Mouse (Mus musculus) heart, postnatal 25 days (tissue): ENCODE data around the gene Cerkl. TPM values are rescaled to one million over a fixed set of nuclear protein-coding genes. Genes with fewer than 3 reads are reported as not detected.

Source experiments
- DNase-seq: peaks from one replicate; pipeline ENCODE4 v3.0.0; 2022; ENCODE audit warnings: low spot score
- intact Hi-C: fragments of 180-260 bp; cut with DNase I; formaldehyde crosslinking; loops from one replicate; pipeline ENCODE4 v1.15.1; 2025
- total RNA-seq, 2 experiments: library from RNA; stranded (reverse); gene quantifications; 2 replicates each; pipeline ENCODE4 v1.2.3; 2021

Cerkl gene
- total RNA-seq, 2 experiments from 2014 or later: 0.70 to 1.5 TPM

GRCm38 (mm10) chr2:79379087-79380041 lies 77.2 kb downstream of the Cerkl start:
- intact Hi-C loops: no loop called here
- DNase-seq: no peak

DNA sequence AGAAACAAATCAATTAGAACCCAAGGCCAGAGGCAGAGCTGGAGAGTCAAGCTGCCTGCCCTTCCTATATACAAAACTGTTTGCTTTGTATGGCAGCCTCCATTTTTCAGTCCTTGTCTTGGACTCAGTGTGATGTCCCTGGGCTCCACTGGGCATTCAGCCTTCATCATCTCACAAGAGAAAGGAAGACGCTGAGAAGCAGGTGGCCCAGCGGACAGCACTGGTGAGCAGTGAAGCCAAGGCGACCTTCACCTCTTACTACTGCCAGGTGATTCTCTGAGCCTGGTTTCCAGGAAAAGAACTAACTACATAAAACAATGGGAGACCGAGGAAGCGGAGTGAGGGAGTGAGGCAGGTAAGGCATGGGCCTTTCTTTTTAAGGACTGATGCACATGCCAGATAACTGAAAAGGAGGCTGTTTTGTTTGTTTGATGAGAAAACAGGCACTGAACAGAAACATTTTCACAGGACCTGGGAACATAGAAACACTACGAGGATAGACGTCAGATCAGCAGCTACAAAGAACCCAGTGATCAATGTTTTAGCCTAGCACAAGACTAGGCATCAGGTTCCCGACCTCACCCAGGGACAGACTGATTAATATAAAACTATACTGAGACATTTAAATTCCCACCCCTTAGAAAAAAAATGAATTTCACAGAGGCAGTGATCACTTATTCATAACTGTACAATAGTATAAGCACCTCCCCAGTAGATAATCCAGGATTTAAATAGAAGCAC lies 78.1 kb downstream of the Cerkl start:
- intact Hi-C loops: no loop called here
- DNase-seq: no peak

DNA sequence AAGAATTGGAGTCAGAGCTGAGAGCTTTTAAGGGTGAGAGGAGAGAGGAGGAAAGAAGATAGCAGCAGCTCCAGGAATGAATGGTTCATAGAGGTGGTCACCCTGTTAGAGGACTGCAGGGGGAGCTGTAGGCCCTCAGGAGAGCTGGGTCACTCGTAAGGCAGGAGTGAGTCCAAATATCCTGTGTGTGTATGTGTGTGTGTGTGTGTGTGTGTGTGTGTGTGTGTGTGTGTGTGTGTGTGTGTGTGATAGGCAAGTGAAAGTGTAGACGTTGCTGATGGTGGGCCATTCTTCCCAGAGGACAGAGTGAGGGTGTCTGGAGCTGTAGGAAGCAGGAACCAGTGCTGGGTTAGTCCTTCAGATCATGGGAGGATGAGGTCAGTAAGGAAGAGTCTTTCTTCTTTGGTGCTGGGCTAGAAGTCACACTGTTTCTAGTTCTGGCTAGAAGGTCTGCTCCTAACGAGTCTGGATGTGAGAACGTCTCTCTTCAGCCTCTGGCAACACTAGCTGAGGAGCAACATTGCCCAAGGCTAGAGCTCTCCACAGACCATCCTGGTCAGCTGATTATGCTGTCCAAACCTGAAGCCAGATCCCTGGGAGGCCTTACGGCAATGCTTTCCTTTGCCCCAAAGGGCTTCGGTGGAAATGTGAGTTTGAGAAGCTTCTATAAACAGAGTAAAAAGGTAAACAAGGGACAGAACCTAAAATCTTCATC lies 83.9 kb downstream of the Cerkl start:
- intact Hi-C loops: no loop called here
- no peak for DNase-seq

DNA sequence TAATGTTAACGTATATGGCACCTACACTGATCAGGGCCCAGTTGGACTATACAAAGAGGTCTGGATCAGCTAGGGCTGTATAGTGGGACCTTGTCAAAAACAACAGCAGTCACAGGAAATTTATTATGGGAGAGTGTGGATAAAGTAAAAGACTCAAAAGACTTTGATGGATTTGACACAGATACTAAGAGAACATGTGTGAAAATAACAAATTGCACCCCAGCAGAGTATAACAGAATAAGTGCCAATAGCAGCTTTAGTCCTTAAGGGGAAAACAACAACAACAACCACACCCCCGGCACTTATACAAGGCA lies 84.5 kb downstream of the Cerkl start:
- intact Hi-C loops: no loop called here
- no peak for DNase-seq

DNA sequence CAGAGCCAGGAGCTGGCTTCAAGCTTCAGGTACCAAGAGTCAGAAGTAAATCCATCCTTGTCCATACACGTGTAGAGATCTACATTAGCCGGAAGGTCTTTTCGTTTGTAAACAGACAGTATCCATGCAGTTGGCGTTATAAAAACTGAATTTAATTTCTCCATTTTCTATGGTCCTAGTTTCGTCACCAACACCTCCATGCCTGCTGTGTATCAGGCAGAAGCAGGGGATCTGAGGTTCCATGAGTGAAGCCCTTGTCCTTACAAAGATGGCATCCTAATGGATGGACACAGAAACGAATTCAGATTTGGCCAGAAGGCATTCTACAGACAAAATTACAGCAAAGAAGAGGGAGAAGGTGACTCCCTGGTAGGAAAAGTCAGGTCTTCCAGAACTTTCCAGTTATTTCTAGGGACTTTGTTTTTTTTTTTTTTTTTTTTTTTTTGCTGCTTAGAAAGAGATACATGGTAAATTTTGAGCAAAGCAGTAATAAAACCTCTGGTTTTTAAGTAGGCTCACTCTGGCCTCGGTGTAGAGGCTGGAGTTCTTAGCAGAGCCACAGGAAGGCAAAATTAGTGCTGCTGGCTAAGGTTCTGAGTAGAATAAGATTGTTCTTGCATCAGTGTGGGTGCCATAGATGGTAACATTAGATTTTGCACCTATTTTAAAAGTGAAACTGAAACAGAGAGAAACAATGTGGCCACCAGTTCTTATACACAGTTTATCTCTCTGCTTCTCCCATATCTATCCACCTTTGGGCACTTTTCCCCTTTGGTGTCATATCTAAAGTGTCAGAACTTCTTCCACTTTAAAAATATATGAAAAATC lies 85.0 kb downstream of the Cerkl start:
- intact Hi-C loops: no loop called here
- no peak for DNase-seq

DNA sequence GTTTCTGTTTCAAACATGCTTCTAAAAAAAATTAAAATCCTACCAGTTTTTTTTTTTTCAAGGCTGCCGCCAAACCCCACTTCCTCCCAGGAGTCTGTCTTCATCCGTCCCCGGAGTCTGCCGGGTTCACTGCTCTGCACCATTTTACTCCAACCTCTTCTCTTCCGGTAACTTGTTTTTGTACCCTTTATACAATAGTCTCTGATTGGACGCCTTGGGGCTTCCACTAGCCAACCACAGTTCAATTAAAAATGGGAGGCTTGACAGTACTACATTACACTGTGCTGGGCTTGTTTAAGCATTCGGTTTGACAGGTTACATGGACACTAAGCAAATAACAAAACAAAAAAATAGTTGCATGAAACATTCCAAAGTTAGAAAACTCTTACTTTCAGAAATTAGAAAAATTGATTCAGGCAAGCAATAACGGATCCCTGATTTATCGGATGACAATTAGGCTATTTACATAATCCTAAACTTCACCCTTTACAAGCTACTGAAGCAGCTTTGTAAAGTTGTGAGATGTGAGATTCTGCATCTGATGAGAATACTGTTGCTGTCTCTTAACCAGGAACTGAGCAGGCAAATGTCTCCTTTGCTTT lies 85.8 kb downstream of the Cerkl start:
- intact Hi-C loops: no loop called here
- DNase-seq: no peak

GRCm38 (mm10) chr2:79369905-79370304 lies 86.7 kb downstream of the Cerkl start:
- DNase-seq: no peak
- intact Hi-C loops: loop anchor here (5.0 kb wide), 1 partner anchor 127 kb away; no protein-coding TSS in a partner anchor

DNA sequence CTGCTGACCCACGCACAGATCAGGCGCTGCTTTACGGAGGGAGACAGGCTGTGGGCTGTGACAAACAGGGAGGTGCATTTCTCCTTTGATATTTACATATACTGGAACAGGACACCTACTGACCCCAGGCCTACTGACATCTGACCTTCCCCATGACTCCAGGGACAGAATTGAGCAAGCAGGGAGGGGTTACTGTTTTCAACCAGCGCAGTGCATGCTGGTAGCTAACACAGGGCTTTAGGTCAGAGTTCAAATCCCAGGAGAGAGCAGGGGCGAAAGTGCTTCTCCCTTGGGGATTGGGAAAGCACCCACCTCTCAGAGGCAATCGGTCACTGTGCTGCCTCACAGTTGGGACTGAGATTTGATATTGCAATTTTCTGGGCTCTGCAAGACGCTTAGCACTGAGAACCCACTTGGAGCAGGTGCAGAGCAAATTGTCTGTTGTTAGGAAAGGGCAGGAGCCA lies 87.5 kb downstream of the Cerkl start:
- DNase-seq: no peak
- intact Hi-C loops: loop anchor here (5.0 kb wide), 1 partner anchor 128 kb away; no protein-coding TSS in a partner anchor

DNA sequence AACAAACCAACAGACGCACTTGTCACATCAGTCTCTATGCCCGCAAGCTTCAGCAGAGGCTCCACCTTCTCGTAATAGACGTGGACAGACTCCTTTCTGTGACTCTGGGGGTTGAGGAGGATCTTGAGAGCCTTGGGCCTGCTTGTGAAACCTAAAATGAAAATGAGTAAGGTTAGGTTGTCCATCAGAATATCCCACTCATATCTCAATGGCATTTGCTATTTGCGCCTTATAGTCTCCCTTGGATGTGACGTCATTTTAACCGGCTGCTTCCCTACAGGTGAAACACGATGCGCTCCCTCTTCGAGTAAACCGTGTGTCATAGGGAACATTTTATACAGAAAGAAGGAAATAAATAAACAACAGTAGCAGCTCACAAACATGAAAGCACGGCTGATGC lies 87.9 kb downstream of the Cerkl start:
- intact Hi-C loops: loop anchor here (5.0 kb wide), 1 partner anchor 129 kb away; no protein-coding TSS in a partner anchor
- no peak for DNase-seq

GRCm38 (mm10) chr2:79367451-79368450 lies 88.8 kb downstream of the Cerkl start:
- no peak for DNase-seq

DNA sequence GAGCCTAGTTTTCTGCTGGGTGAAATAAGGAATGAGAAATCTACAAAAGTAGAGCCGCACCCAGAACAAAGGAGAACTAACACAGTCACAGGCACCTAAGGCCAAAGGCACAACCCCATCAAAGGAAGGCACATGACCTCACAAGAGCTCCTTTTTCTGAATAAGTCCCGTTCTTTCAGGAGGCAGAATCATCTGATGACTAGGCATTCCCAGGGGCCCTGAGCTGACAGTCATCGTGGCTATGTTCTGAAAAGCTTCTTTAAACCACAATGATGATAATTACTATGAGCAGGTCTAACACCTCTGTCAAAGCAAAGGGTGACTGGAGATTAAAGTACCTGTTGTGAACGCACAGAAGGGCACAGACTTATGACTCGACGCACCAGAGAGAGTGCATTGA lies 92.7 kb downstream of the Cerkl start:
- intact Hi-C loops: no loop called here
- DNase-seq: no peak

More at GRCm38 (mm10) chr2:79367451-79368450, 88.8 kb downstream of the Cerkl start:
- intact Hi-C loops: loop anchor here (2.0 to 5.0 kb wide), 2 partner anchors 130 to 407 kb away; no protein-coding TSS in a partner anchor

DNA sequence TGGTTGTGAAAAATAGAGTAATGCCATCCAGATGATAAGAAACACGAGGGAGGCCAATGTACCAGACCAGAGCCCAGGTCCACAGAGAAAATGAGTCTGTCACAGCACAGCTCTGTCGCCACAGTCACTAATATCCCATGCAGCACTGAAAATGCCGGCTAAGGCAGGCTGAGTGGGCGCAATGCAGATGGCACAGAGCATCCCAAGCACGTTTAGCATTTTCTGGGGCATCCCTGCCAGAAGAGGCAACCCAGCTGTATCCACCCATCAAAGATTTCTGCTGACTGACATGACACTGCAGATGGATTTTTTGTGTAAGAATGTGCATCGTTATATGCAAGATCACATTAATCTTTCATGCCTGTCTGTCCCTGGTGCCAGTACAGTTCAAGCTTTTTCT lies 94.6 kb downstream of the Cerkl start:
- DNase-seq: no peak
- intact Hi-C loops: no loop called here

DNA sequence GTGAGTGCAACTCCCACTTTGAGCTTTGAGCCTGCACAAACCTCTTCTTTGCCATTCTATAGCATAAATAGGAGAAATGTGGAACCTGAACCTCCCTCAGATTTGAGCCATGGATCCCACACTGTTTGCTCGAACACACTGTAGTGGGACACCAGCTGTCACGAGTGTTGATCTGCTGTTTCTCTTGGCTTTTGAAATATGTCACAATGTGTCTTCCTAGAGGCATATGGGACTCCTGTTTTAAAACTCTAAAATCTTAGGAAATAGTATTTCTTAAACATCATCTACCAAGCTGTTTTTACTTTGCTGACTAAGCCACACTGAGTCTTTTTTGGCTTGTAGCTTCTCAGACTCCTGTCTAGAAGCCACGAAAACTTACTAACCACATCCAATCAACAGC lies 98.8 kb downstream of the Cerkl start:
- no peak for DNase-seq
- intact Hi-C loops: no loop called here

GRCm38 (mm10) chr2:79354773-79355172 lies 101.8 kb downstream of the Cerkl start:
- intact Hi-C loops: no loop called here

DNA sequence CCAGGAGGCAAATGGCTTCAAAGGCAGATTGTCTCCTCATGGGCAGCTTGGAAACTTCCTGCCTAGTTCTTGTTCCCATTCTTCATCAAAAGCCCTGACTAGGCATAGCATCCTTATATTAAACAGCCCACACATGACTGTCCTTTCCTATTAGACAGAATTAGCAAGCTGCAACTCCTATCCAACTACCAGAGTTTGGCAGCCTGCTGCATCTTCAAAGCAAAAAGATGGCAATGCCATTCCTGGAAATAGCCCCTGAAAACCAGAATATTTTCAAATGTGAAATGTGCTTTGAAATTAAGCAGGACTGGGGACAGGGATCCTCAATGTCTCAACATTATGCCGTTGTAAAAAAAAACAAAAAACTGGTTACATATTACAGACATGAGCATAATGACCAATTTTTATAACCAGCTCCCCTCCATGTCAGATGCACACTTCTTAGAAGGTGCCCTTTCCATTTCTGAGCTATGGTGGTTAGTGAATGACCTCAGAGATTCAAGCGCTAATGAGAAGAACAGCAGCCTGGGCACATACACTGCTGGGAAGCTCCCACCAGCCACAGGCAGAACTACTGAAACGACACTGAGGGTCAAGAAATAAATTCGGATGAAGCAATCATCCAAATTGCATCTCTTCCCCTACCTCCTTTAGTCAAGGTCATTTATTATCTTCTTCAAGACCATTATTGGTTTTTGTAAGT lies 104.3 kb downstream of the Cerkl start:
- intact Hi-C loops: no loop called here
- no peak for DNase-seq

More at GRCm38 (mm10) chr2:79354773-79355172, 101.8 kb downstream of the Cerkl start:
- no peak for DNase-seq

GRCm38 (mm10) chr2:79351179-79352099 lies 105.1 kb downstream of the Cerkl start:
- no peak for DNase-seq
- intact Hi-C loops: no loop called here
